Mouse (Mus musculus) layer of hippocampus, adult 9-11 months (tissue): ENCODE measurements at regions not wholly inside any gene's neighbourhood (a gene's known extent, or its start where the extent isn't known, plus 50 kb on each side); places are given as distances from the start of the nearest gene placed in this dataset.

Experiments
- DNase-seq: peaks from one replicate; pipeline ENCODE4 v3.0.0; 2022

DNA sequence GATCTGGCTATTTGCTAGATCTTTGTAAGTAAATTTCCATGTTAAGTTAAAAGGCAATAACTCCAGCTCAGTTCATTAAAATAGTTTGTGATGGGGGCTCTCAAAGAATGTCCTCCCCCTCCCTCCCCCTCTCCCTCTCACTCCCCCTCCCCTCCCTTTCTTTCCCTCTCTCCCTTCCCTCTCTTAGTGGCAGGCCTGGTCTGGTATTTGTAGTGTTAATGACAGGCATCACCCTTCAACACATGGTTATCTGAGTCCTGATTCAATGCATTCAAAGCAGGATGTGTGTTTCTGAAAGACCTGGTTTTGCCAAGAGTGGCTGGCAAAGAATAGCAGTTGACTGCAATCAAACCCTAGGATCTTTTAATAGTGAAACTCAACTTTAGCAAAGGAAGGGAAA lies 383.4 kb upstream of the Mpdz start:
- DNase-seq, result no peak

- DNase-seq, result no peak
These were observed 381.0 kb upstream of the Mpdz start for GRCm38 (mm10) chr4:81823566-81823965.

DNA sequence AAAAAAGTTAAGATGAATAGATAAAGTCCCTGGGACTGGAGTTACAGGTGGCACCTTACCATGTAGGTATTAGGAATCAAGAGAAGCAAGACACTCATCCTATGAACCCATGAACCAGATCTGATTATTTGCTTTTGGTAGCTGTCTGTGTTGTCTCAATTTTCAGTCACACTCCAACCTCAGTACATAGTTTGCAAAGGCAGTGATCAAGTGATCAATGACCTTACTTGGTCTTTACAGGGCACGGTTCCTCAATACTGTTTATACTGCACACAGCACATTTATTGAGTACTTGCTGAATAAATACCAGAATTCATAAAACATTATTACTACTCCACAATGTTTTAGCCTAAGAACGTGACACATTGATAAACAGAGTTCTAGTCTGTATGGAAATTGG lies 346.7 kb upstream of the Mpdz start:
- no peak for DNase-seq

GRCm38 (mm10) chr4:81788636-81789035 lies 346.0 kb upstream of the Mpdz start:
- no peak for DNase-seq

DNA sequence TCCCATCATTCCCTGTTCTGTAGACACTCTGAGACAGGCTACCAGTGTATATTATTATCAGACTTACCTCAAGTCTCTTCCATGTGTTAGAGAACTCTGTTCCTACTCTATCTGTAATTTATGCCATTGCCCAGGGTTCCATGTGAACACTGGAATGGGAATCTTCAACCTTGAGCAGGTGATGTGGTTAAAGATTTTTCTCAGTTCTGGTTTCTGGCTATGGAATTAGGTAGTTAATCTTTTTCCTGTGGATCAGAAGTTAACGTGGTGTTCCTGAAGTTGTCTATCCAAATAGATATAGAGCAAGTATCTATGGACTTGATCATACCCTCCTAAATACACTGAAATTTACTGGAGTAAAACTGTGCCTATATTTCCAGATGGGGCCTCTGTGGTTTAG lies 339.4 kb upstream of the Mpdz start:
- DNase-seq, result no peak

GRCm38 (mm10) chr4:81766705-81767104 lies 324.1 kb upstream of the Mpdz start:
- DNase-seq, result no peak

DNA sequence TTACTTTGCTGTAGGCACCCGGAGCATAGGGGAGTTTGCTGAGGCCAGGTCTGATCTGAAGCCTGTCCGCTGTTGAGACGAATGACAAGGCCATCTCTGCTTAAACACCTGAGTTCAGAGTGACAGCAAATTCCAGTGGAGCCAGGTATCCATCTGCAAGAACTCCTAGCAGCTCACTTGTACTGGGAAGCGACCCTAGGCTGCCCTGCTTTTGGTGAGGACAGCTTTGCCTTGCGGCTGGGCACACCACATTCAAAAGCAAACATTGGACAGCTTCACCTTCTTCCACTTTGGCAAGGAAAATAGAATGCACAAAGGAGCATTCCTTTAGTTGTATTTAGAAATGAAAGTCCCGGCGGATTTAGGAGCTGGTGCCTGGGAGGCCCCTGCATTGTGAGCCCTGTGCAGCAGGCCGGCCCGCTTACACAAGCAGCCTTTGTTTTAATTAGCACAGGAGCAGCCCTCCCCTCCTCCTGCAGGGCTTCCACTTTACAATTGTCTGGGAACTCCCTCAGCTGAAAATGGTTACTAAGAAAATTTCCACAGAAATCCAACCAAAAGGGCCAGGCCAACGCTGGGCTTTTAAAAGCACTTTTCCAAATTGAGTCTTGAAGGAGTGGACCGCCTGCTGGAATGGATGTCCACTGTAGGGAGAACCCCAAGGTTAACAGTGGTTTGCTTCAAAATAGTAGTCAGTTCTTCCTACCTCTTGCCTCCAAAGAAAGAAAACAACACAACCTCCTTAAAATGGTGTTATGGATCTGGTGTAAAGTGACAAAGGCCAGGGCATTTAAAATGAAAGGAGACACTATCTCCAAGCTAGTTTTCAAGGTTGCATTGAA lies 321.6 kb upstream of the Mpdz start:
- DNase-seq, result peak; percentile 67

DNA sequence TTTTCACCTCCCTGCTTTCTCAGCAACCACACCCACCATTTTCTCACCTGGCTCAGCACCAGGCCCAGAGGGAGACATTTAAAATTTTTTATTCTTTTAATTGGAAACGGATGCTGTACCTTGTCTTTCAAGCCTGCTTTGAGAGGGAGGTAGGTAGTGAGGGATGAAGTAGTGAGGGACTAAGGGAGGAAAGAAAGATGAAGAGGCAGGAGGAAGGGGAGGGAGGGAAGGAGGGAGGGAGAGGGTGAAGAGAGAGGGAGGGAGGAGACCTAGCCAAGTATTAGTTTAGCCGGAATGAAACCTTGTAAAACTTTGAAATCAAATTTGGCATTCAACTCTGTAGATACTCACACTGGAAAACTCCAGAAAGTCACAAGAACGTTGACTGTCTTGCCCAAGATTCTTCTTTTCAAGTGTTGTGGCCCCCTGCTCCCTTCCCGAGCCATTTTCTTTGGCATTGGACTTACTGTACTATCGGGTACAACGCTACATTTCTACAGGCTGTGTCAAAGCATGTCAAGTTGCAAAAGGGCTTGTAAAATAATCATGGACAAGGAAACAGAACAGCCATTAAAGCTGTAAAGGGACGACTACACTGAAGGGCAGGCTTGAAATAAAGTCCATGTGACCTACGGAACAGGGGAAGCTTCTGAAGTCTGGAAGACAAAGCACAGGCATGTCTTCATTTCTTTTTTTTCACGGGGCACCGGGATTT lies 320.9 kb upstream of the Mpdz start:
- DNase-seq, result no peak

- no peak for DNase-seq
These were observed 320.1 kb upstream of the Mpdz start for GRCm38 (mm10) chr4:81762592-81763229.

DNA sequence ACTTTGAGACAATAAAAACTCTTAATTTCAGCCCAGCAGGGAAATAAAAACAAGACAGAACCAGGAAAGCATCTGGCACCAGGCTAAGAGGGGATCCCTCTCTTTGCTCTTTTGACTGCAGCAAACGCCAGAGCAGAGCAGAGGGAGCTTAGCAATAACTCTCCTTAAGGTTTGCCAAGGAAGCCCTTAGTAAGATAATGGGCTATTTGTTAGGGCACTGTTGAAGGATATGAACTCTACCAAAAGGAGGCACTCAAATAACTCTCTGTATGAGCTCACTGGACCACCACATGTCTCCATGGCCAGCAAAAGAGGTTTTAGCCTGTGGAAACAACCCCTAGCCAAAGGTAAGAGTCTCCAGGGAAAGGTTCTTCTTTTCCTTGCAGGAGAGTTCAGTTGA lies 315.3 kb upstream of the Mpdz start:
- DNase-seq, result no peak

DNA sequence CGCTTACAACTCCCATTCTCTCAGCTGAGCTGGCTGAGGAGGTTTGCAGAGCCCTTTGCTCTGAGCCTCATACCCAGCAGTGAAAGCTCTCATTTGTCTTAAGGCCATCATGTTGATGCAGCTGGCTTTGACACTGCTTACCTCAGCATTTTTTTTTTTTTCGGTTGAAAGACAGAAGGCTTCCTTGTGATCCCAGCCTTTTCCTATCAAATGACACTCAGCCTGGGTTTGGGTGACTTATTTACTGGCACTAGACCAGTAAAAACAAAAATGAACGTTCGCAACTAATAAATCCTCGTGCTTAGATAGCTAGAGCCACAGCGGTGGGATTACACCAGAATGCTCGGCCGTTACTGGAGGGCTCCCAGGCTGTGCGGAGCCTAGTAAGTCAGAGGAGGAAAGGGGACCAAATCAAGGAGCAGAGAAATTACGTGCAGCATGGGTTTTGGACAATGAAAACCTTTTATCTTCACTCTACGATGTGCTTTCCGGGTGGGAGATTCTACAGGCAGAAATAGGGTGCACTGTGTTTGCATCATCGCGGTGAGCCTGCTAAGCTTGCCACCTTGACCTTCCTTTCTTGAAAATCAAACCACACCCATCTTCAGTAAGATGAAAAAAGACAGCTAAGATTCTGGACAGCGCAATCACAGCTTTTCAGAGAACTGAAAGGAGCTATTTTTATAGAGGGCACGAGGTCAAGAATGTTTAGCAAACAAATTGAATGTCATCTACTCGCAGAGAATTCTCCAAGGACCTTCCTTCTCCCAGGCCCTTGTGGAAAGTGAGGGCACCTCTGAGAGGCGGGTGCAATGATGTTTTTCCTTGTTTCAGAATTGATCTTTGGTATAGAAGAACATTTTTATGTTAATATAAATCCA lies 302.3 kb upstream of the Mpdz start:
- DNase-seq, result peak; percentile 18

DNA sequence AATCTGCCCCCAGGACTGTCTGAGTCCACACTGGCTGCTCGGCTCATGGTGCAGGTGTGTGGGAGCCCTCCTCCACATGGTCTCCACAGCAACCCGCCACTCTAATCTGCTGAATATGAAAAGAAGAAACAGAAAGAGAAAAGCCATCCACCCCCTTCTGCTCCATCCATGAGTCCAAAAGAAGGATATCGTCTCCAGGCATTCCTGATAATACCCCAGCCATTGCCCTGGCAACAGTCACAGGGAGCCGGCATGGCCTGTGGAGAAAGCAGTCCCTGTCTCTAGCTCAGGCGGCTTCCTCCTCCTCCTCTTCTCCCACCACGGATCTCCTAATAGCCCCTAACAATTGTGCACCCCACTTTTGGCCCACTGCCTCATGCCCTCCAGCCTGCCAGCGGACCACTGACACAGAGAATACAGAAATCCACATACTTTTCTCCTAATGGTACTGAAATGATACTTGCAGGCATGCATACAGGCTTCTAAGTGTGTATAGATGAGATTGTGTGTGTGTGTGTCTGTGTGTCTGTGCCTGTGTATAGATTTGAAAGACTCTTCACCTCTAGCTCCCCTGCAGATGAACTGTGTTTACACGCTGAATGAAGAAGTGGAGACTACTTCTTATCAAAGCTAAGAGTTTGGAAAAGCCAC lies 301.5 kb upstream of the Mpdz start:
- peak; percentile 56 for DNase-seq

GRCm38 (mm10) chr4:81742536-81743459 lies 300.2 kb upstream of the Mpdz start:
- DNase-seq, result no peak

DNA sequence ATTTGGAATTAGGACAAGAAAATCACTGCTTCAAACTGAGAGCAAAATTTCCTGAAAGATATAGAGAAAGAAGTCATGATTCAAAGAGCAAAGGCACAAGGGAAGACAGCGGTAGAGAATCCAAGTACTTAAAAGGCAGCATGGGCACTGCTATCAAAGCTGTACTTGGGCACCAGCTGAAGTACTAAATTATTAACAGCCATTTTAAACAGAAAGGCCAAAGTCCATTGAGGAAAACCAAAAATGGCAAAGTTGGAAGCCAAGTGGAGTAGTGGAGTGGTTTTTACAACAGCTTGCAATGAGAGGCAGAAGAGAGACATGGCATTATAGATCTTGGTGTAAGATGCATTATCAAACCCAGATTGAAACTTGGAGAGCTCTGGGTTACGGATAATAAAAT lies 291.8 kb upstream of the Mpdz start:
- no peak for DNase-seq

GRCm38 (mm10) chr4:81730386-81730785 lies 287.8 kb upstream of the Mpdz start:
- no peak for DNase-seq

- no peak for DNase-seq
These were observed 286.3 kb upstream of the Mpdz start for GRCm38 (mm10) chr4:81728961-81729360.

- no peak for DNase-seq
These were observed 285.3 kb upstream of the Mpdz start for GRCm38 (mm10) chr4:81727735-81728581.

DNA sequence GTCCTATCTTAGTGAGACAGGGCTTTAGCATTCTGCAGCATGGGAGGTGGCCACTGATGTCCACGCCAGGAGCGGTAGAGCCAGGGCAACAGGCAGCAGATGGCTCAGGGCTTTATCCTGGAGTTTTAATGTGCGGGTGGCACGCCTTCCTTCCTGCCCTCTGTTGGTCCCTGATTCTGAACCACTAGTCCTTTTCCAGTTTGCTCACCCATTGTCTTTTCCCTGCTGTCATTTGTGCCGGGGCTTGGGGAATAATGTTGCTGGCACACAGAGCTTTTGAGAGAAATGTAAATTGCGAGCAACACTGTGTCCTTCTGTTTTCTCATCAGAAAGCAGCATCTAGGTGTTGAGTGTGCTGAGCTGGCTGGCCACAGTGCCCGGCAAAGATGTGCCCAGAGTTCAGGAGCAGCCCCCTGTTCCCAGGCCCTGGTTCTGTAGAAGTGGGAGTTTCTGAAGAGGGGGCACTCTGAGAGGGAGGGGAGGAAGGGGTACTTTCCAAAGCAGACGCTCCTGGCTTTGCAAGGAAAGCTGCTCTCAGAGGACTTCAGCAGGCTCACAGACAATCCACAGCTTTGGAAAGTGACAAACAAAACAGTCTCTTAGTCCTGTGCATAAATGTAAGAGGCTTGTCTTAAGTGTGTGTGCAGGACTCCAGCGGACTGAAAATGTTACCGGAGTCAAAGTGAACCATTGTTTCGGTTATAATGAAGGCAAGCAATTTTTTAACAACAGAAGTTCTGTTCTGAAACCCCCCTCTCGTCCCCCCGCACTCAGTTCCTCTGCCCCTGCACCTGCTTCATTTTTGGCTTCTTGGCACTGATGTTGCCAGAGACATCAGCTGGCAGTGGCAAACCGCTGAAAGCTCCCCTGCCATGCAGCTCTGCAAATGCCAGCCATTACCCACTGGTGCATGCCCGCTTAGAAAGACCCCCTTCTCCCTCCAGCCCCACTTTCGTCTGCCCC lies 284.4 kb upstream of the Mpdz start:
- DNase-seq, result peak; percentile 24

- no peak for DNase-seq
These were observed 282.1 kb upstream of the Mpdz start for GRCm38 (mm10) chr4:81724751-81725150.
